Mouse (Mus musculus) embryo, embryonic 10.5 days (tissue): ENCODE measurements around the gene Sco1.
"Not testable (repeated sequence)": the region's sequence is repeated elsewhere in the genome, so short reads cannot be mapped to it uniquely, and the experiment has no call there.

Experiments
- DNase-seq: peaks from one replicate; pipeline ENCODE4 v3.0.0-alpha.2; 2015; ENCODE audit warnings: low spot score

The Sco1 gene

DNA sequence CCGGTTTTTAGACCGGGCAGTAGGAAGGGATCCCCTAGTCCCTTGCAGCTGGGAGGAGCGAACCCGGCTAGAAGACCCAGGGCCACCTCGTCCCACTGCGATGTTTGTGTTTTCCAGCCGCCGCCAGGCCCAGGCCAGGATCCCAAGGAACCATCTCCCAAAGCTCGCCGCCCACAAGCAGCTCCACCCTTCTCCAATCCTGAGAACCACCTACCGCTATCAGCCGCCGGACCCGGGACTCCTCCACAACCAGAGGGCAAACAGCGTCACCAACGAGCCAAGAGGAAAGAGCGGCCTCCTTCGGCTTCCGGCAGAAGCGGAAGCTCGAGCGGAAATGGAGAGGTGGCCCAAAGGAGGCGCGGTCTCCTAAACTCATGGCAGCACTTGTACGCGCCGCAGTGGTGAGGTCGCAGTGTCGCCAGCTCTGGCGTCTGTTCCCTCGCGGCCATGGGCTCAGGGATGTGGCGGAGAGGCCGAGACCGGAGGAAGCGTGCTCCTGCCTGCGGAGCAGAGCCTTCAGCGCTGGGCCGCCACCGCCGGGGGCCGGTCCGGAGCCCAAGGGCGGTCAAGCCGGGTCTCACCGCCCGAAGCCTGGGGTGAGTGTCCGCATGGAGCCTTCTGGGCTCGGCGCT lies at the start of gene Sco1, which contains the start of gene Adprm:
Sco1 (plus strand) TSS at position 350 of the 632 bp plus-strand sequence.
Adprm (minus strand) TSS at position 274 of the 632 bp plus-strand sequence.
- peak; percentile 94 for DNase-seq

DNA sequence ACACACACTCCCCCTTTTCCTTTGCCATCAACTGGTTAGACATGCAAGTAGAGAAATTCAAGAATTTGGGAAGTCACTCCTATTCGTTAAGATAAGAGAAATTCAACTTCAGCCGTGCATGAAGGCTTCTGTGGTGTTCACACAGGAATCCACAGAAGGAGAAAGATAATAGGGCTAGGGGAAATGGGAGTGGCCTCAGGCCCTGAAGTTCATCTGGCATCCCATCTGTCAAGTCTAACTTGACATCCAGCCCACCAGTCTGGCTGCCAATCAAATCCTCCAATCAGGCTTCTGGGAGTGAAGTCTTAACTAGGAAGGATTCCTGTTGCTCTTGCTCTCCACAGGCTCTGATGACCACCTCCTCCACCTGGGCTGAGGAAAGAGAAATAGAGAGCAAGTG lies 49.6 kb upstream of the Sco1 start:
- DNase-seq, result no peak

DNA sequence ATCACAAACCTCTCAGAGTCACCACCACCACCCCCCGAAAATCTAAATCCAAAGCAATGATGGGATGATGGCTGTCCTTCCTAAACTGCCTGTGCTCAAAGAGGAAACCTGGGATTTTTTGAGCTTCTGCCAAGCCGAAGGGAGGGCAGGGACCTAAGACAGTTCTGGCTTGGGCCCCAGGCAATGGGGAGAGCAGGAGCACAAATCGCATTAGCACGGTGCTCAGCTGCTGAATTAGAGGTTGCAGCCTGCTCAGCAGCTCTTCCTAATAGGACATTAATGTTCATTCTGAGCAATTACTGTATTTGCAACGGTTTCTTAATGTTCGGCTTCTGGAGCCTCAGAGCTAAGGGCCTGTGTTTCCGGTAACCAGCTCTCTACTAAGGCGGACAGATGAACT lies 44.5 kb upstream of the Sco1 start:
- DNase-seq, result no peak

DNA sequence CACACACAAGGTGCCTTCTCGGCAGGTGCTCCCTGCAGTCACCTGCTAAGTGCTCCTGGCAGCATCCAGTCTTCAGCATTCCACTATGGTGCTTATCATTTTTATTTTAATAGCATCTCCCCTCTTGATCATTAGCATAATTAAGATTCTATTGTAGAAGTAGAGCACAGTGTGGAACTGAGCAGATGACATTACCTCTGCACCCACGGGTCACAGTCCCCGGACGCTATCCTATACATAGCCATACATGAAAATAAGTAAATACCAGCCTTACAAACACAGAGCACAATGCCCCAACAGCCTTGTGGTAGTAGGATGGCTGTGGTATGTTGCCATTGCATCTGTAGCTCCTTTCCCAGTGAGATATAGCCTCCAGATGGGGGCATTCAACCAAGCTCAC lies 43.9 kb upstream of the Sco1 start:
- DNase-seq, result no peak

DNA sequence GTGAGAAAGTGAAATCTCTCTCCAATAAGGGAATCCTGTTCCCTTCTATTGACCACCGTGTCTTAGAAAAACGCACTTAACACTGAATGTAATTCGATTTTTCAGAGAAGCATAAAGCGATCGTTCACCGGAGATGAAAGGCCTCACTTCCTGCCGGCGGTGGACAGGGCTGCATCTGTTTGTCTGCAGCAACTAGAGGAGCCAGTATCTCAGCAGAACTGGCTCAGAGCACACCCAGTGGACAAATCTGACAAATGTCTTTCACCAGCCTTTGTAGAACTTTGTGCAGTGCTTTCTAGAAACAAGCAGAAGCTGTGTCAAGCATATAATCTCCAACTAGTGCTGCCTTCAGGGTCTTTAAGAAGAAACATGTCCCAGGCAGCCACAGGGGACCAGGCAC lies 42.0 kb upstream of the Sco1 start:
- DNase-seq, result peak; percentile 66

DNA sequence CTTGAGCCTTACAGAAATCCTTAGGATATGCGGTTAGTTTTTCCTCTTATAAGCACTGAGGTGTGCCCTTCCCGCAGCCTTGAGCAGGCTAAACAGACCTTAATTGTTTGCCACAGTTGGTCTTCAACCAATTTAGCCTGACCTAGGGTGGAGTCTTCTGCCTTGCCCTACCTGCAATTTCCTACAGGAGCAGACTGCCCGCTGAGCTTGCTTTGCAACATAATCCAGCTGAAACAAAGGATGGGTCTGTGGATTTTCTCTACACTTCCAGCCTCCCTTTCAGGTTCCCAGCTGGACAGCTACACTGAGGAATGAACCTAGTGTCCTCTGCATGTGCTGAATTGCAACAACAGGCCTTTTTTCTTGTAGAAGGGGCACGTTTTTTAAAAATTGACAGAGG lies 40.8 kb upstream of the Sco1 start:
- no peak for DNase-seq

DNA sequence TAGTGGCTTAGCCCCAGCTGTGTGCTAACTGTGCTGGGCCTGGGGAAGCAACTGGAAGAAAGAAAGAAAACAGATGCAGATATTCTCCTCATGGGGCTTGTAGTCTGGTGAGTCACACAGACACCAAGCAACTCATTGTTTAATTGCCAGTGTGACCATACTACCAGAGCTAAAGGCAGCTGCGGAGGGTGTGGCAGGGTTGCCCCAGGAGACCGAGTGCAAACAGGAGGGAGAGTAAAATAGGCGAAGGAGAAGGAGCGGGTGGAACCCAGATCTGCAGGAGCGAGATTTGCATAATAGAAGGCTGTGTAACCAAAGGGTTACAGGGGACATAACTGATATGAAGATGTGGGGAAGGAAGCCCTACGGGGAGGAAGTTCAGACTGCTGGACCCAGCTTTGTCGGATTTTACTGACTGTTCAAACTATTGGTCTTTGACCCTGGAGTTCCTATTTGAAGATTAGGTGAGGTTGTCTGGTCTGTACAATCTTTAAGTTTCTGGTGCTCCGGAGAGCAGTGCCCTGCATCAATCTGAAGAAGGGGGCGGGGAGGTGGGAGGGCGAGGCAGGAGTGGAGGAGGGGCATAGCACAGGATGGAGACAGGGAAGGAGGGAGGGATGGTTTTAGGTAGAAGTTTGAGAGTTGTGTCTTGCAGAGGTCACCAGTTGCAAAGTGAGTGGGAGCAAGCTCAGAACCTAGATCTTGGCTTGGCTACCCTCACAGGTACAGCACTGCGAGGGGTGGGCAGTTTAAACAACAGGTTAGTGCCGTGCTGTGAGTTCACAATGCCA lies 34.5 kb upstream of the Sco1 start:
- peak; percentile 53 for DNase-seq

DNA sequence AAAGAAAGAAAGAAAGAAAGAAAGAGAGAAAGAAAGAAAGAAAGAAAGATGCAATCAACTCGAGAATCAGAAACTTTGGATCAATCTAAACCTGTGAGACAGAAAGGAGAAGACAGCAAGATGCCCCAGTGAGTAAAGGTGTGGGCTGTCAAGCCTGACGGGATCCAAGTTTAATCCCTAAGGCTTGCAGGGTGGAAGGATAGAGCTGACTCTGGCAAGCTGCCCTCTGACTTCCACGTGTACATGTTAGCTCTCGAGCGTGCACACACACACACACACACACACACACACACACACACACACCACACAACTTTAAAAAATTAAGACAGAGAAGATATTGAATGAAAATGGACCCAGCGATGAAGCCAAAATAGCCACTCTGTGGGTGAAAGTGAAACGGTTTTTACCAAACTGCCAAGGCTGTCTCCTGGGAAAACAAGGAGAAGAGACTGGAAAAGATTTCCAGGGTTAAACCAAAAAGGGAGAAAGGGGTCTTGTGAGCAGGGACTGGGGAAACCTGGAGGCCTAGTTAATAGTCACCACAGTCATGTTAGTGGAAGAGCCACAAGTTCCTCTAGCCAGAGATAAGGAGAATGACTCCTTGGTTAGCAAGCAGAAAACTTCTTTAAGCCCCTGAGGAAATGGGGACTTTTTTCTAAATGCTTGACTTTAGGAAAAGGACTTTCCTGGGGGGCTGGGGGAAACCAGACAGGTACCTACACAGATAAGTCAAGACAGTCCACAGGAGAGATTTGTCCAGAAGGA lies 32.6 kb upstream of the Sco1 start:
- DNase-seq, result no peak

DNA sequence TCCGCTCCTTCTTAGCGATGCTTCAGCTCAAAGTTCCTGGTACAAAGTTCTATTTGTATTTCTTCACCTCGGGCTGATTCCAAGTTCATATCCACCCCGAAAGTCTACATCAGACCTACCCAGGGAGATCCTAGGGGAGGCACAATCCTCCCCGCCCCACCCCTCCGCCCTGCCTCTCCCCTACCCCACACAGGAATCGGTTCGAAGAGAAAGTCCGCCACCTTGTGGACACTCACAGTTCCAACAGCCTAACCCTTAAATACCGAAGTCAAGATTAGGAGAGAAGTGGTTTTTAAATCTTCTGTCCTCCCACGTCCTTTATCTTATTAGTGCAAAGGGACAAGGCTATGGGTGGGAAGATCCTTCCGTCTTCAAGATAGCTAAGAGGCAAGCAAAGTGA lies 31.5 kb upstream of the Sco1 start:
- peak; percentile 86 for DNase-seq

DNA sequence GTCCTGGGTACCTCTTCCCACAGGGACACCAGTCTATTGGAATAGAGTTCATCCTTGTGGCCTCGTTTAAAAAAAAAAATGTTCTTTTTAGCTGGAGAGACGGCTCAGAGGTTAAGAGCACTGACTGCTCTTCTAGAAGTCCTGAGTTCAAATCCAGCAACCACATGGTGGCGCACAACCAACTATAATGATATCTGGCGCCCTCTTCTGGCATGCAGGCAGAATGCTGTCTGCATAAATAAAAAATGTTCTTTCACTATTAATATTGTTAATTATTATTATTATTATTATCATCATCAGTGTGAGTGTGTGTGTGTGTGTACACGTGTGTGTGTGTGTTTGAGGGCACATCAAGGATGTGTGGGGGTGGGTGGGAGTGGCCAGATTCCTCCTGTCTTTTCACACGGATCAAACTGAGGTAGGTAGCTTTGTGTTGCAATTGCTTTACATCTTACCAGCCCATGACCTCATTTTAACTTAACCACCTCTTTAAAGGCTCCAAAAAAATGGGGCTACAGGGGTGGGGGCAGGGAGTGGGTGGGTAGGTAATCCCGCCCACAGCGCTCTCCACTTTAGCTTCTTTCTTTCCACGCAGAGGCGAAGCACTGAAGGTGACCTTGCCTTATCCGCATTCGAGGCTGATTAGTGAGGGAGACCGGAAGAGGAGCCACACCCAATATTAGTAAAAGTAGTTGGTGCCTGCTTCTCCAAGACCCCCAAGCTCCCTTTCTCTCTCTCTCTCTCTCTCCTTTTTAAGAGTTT lies 29.9 kb upstream of the Sco1 start:
- no peak for DNase-seq

DNA sequence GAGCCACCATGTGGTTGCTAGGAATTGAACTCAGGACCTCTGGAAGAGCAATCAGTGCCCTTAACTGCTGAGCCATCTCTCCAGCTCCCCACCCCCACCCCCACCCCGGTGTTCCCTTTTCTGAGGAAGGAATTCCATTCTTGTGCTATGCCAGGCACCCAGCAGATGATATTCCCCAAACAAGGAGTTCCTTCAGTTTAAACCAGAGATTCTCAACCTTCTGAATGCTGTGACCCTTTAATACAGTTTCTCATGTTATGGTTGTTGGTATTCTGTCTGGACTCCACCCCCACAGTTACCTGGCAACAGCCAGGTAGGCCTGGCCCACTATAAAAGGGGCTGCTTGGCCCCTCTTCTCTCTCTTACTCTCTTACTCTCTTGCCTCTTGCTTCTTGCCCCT lies 29.3 kb upstream of the Sco1 start:
- DNase-seq, result not testable (repeated sequence)

DNA sequence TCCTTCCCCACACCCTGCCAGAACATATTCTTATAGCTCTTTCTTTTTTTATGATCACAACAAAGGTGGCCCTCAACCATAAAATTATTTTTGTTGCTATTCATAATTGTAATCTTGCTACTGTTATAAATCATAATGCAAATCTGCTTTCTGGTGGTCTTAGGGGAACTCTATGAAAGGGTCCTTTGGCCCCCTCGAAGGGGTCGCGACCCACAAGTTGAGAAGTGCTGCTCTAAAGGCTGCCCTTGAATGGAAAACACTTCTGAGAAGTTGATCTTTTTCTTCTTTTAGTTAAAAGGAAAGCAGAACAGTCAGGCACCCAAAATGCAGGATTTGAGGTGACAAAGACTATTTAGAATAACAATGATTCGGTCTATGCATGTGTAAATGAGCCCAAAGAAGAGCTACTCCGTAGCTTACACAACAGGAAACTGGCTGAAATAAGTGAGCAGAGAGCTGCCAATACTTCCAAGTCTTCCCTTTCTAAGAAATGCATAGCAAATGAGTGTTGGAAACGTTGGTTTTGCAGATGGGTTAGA lies 28.6 kb upstream of the Sco1 start:
- DNase-seq, result no peak

DNA sequence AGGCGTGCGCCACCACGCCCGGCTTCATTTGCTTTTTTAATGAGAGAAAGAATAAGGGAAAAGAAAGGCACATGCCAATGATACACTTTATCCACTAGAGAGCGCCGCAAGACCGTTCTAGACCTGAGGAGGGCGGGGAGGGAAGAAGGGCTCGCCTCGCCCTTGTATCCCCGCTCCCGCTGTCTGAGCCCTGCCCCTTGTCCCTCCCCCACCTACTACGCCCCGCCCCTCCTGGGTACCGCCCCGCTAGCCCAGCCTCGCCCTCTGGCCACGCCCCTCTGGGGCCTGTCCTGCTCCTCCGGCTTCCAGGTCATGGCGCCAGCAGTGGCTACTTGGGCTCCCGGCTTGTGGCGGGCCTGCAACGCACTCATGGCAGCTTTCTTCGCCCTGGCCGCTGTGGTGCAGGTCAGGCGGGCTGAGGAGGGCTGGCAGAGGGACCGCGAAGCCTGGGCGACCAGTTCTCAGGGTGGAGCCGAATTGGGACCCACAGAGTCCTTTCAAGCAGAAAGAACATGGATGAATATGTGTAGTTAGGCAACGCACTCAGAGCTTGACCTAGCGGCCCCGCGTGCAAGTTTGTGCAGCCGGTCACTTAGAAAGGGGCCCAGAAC lies 27.5 kb upstream of the Sco1 start, which contains the start of gene Tmem220:
Tmem220 (plus strand) TSS at position 288 of the 611 bp plus-strand sequence.
- DNase-seq, result peak; percentile 99

DNA sequence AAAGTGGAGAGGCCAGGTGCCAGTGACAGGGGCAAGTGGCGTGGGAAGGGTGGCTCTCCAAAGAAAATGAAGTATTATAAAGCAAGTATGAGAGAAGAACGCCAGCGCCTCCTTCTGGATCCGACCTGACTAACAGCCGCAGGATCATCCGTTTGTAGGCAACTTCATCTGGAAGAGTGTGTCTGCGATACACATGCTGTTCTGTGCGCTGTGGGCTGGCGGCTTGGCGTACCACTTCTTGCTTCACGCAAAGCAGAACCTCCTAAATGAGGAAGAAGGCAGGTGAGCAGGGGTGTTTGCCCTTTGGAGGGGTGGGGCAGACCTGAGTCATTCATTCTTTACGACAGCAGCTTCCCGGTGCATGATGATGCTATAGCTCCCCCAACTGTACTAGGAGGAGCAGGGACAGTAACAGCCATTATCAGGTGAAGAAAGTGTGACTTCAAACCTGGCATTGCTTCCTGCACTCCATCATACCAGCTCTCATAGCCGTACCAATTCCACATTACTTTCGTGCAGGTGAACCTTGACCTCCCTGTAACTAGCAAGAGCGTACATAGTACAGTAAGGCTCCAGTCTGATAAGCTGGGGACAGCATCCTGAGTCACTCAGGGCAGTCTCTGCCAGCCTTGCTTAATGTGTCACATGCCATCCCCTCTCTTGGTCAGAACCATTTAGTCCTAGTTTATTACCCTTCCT lies 21.4 kb upstream of the Sco1 start:
- no peak for DNase-seq

DNA sequence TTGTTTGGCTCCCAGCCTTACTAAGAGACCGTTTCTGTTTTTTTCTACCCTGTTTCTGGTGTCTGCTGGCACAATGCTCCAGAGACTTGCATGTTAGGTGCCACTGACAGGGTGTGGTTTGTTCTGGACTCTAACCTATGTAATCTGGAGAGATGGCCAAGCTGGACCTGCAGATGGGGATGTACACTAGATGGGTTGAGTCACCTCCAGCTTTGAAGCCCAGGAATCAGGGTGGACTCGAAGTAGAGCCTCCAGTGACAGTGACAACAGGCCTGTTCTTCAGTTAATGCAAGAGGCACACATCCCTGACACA lies 20.9 kb upstream of the Sco1 start:
- no peak for DNase-seq

DNA sequence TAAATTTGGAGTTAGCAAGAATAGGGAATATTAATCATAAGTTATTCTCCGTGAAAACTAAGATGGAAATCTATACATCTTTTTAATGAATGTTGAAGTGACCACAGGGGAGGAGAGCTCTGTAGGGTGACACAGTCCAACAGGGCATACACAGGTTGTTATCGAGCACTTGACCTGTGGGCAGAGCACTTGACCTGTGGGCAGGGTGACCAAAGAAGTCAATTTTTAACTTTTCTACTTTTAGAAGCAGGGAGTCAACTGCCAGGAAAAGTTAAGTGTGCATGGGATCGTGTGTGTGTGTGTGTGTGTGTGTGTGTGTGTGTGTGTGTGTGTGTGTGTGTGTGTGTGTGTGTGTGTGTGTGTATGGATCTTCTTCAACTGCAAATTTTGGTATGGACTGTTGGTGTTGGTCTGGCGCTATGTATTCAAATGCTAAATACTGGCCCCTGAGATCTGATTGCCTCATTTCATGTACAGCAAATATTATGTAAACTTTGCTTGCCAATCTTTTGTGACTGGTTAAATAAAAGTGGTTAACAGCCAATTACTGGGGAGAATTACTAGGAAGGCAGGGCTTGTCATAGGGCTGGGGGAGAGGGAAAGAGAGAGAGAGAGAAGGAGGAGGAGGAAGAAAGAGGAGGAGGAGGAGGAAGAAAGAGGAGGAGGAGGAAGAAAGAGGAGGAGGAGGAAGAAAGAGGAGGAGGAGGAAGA lies 17.5 kb upstream of the Sco1 start:
- DNase-seq, result no peak

DNA sequence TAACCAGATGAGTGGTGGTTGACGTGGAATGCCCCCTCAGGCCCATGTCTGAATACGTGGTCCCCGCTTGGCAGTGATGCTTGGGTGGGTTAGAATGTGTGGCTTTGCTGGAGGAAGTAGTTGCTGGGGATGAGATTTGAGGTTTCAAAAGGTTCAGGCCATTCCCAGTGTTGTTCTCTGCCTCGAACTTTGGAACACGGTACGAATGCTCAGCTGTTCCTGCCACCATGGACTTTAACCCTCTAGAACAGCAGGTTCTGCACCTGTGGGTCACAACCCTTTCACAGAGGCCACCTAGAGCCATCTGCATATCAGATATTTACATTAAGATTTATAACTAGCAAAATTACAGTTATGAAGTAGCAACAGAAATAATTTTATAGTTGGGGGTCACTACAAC lies 16.2 kb upstream of the Sco1 start:
- DNase-seq, result no peak

DNA sequence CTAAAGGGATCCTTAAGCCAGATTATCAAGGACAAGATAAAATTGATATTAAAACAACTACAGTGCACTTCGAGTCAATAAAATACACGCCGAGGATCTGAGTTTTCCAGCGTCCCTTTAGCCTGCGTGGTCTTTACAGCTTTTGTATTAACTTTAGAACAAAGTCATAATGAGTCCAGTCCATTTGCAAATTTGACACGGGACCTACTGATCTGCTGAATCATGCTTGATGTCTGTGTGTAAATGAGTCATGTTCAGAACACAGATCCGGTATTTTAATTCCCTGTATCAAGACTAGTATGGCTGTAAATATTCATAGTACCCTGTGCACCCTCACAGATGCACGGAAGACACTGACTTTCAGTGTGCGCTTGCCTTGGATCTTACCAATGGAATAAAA lies 15.6 kb upstream of the Sco1 start:
- no peak for DNase-seq

DNA sequence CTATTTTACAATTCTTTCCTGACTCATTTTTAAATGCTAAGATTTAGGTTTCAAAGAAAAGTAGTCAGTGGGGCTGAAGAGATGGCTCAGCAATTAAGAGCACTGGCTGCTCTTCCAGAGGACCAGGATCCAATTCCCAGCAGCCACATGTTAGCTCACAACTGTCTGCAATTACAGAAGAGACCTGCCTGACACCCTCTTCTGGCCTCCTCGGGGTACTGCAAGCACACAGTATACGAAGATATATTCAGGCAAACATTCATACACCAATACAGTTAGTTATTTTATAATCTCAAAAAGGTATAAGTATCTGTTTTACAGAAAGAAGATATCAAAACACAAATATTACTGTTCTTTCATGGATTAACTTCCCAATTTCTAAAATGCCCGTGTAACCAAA lies 12.7 kb upstream of the Sco1 start:
- no peak for DNase-seq

DNA sequence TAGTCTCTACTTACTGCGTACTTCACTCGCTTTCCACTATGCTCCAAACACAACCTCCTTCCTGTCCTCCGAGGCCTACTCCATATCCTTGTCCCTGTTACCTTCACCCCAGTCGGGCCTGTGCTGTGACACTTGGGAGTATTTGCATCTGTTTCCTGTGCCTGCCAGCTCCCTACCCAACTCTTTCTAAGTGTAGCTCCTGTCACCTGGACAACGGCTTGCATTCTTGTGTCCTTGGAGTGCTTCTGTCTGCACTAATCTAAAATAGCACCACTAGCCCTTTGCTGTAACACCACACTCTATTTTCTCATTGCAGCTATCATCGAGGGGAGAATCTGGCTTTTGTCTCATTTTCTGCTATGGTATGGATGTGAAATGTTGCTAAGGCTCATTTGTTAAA lies 12.0 kb upstream of the Sco1 start:
- DNase-seq, result no peak
